Mouse (Mus musculus) hindbrain, embryonic 14.5 days (tissue): ENCODE data around the gene Gm10273. TPM values are rescaled to one million over a fixed set of nuclear protein-coding genes. Genes with fewer than 3 reads are reported as not detected.

Experiments used
- ATAC-seq: fragments of 200-750 bp; cut with Nextera tagmentation; 2 replicates; pipeline ENCODE4 v1.8.0; 2017; ENCODE audit warnings: moderate number of reproducible peaks, mild to moderate bottlenecking, moderate TSS enrichment, moderate library complexity; ENCODE audit not compliant: low FRiP score
- DNase-seq: peaks from one replicate; pipeline ENCODE4 v3.0.0-alpha.2; 2015; ENCODE audit warnings: low spot score
- H3K27ac ChIP-seq: fragments of 300-500 bp; sonication (generic); 2 replicates; pipeline ENCODE4 v1.5.1; 2014; ENCODE audit warnings: mild to moderate bottlenecking, moderate library complexity
- H3K27me3 ChIP-seq: fragments of 300-500 bp; sonication (generic); 2 replicates; pipeline ENCODE4 v1.6.1; 2014; ENCODE audit warnings: mild to moderate bottlenecking, low read length, mixed read lengths; ENCODE audit not compliant: control insufficient read depth, insufficient read depth
- H3K36me3 ChIP-seq: fragments of 300-500 bp; sonication (generic); replicated peaks from 2 replicates; pipeline ENCODE4 v1.6.1; 2014; ENCODE audit not compliant: control insufficient read depth, insufficient read depth
- H3K4me1 ChIP-seq: fragments of 300-500 bp; sonication (generic); replicated peaks from 2 replicates; pipeline ENCODE4 v1.6.1; 2014; ENCODE audit warnings: antibody characterized with exemption, low read length, mixed read lengths; ENCODE audit not compliant: control insufficient read depth, insufficient read depth
- H3K4me2 ChIP-seq: fragments of 300-500 bp; sonication (generic); replicated peaks from 2 replicates; pipeline ENCODE4 v1.6.1; 2014; ENCODE audit warnings: mild to moderate bottlenecking, moderate library complexity
- H3K4me3 ChIP-seq: fragments of 300-500 bp; sonication (generic); replicated peaks from 2 replicates; pipeline ENCODE4 v1.5.1; 2014; ENCODE audit warnings: mild to moderate bottlenecking, low read length
- H3K9ac ChIP-seq: fragments of 300-500 bp; sonication (generic); 2 replicates; pipeline ENCODE4 v1.6.1; 2014
- H3K9me3 ChIP-seq: fragments of 300-500 bp; sonication (generic); 2 replicates; pipeline ENCODE4 v1.6.1; 2016; ENCODE audit warnings: low read length; ENCODE audit not compliant: control insufficient read depth
- WGBS: fragments of 180-500 bp; shearing (Covaris S2); extraction: QIAGEN DNeasy Blood & Tissue Kit; methylation state at CpG from one replicate; pipeline ENCODE4 v1.1.7; 2014; 5-methylcytosine and 5-hydroxymethylcytosine counted together
- polyA plus RNA-seq: library from polyadenylated mRNA; unstranded; fragments of >200 nt; fragmentation: Nextera tagmentation; extraction: Ambion mirVana; gene quantifications from 2 replicates; pipeline ENCODE4 v1.2.1, GENCODE M21; 2014

Gm10273 gene
- polyA plus RNA-seq, 1 experiment from 2014 or later, result 4.0 TPM

GRCm38 (mm10) chr10:59440177-59440576, 44.7 kb downstream of the Gm10273 start:
- Histone ChIP-seq H3K36me3 (no peaks in the 10 kb centered on the region), H3K4me1 (no peaks in the 10 kb centered on the region), H3K4me2 (no peak overlapping the region), H3K9ac (no peak overlapping the region), H3K4me3 (no peak overlapping the region), H3K9me3 (no peaks in the 10 kb centered on the region), H3K27ac (no peak overlapping the region), H3K27me3 (no peaks in the 10 kb centered on the region)
- DNase-seq (no peak), ATAC-seq (no peak)
- WGBS, result 51% methylated on average over 6 of the region's 6 CpGs

- Histone ChIP-seq H3K27ac (no peak within 1 kb of the TSS), H3K27me3 (no peaks in the 10 kb centered on the region), H3K4me2 (no peak within 1 kb of the TSS), H3K36me3 (no peaks in the 10 kb centered on the region), H3K4me3 (no peak within 1 kb of the TSS), H3K9ac (no peak within 1 kb of the TSS), H3K9me3 (no peaks in the 10 kb centered on the region), H3K4me1 (no peaks in the 10 kb centered on the region)
- no peak for DNase-seq
- no peak for ATAC-seq
- WGBS, result 83% methylated on average over 11 of the region's 11 CpGs
Measured at GRCm38 (mm10) chr10:59441735-59442134, 46.3 kb downstream of the Gm10273 start, which contains the start of gene Oit3. TSS of gene Oit3 (minus strand) at chr10:59441778.

GRCm38 (mm10) chr10:59443212-59443611, 47.8 kb downstream of the Gm10273 start:
- no peak overlapping the region for H3K4me3 ChIP-seq
- H3K36me3 ChIP-seq, result no peaks in the 10 kb centered on the region
- 33% methylated on average over 7 of the region's 7 CpGs for WGBS
- no peak for ATAC-seq
- H3K27ac ChIP-seq, result no peak overlapping the region
- H3K4me1 ChIP-seq, result no peaks in the 10 kb centered on the region
- DNase-seq, result no peak
- no peaks in the 10 kb centered on the region for H3K9me3 ChIP-seq
- H3K9ac ChIP-seq, result no peak overlapping the region
- H3K27me3 ChIP-seq, result no peaks in the 10 kb centered on the region
- H3K4me2 ChIP-seq, result no peak overlapping the region

- H3K27me3 ChIP-seq, result no peaks in the 10 kb centered on the region
- no peaks in the 10 kb centered on the region for H3K4me1 ChIP-seq
- DNase-seq (no peak), ATAC-seq (no peak)
- H3K27ac ChIP-seq, result no peak overlapping the region
- no peak overlapping the region for H3K4me3 ChIP-seq
- H3K9ac ChIP-seq, result no peak overlapping the region
- H3K36me3 ChIP-seq, result no peaks in the 10 kb centered on the region
- H3K9me3 ChIP-seq, result no peaks in the 10 kb centered on the region
- 64% methylated on average over 3 of the region's 3 CpGs for WGBS
- no peak overlapping the region for H3K4me2 ChIP-seq
Measured at GRCm38 (mm10) chr10:59444106-59444505, 48.7 kb downstream of the Gm10273 start.

GRCm38 (mm10) chr10:59444635-59445034, 49.2 kb downstream of the Gm10273 start:
- H3K9ac ChIP-seq, result no peak overlapping the region
- no peaks in the 10 kb centered on the region for H3K4me1 ChIP-seq
- ATAC-seq (no peak), DNase-seq (no peak)
- no peak overlapping the region for H3K27ac ChIP-seq
- H3K36me3 ChIP-seq, result no peaks in the 10 kb centered on the region
- no peaks in the 10 kb centered on the region for H3K27me3 ChIP-seq
- 33% methylated on average over 8 of the region's 8 CpGs for WGBS
- no peak overlapping the region for H3K4me2 ChIP-seq
- H3K4me3 ChIP-seq, result no peak overlapping the region
- H3K9me3 ChIP-seq, result no peaks in the 10 kb centered on the region

Other genes starting within 250 kb of the Gm10273 start
- gene Sept10, start 173.8 kb upstream of the Gm10273 start, polyA plus RNA-seq, result 22.0 TPM in 2 replicates
- gene Sowahc, start 173.7 kb upstream of the Gm10273 start, polyA plus RNA-seq, result 18.8 and 21.1 TPM in 2 replicates
- gene P4ha1, start 72.3 kb upstream of the Gm10273 start, polyA plus RNA-seq, result 24.9 and 28.0 TPM in 2 replicates
- not detected in 2 replicates for gene Pla2g12b, start 8.0 kb downstream of the Gm10273 start, polyA plus RNA-seq
- 0.18 and 0.27 TPM in 2 replicates for gene Oit3, start 46.1 kb downstream of the Gm10273 start, polyA plus RNA-seq
- gene Gm10322, start 220.4 kb downstream of the Gm10273 start, polyA plus RNA-seq, result not detected in 2 replicates
- gene Mcu, start 221.1 kb downstream of the Gm10273 start, polyA plus RNA-seq, result 33.0 and 37.3 TPM in 2 replicates